ENCODE assay signal across 23 mouse cellular contexts in the genomic region with DNA sequence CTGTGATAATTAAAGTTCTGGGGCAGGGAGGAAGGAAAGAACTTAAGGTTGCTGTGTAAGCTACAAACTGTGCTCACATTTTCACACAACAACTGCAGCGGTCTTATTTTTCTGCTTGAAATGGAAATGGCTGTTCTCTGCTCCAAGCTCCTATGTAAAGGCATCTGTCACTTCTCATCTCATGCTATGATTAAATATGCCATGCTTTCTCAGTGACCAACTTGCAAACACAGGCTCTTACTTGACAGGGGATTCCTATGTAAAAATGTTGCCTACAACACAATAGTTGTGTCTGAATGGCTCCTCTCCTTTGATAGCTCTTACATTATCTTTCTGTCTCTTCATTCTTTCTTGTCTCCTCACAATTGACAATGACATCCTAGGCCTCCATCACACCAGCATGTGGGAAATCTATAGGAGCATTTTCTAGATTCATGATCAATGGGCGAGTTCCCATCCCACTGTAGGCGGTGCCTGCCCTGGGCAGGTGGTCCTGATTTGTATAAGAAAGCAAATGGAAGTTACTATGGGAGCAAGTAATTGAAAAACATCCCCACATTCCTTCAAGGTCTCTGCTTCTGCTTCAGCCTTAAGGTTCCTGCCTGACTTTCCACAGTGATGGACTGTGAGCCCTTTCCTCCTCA. TPM values are rescaled to one million over a fixed set of nuclear protein-coding genes. Genes with fewer than 3 reads are reported as not detected.
DNase-seq lines count a peak whose midpoint lies in the region; ATAC-seq and TF ChIP-seq lines count a peak whose summit lies in the region.
"Had no signal": no experiment of that assay in that cellular context is flagged by ENCODE, and none has a peak within 500 bp of the region (broad histone marks: within the 10 kb centered on the region; RNA-seq: fewer than 3 reads in every experiment).

No protein-coding gene starts in this region.

- no peaks in the 10 kb centered on the region for H3K9me3 ChIP-seq in hindbrain, embryonic 12.5 days (replicated peaks)
- no peaks in the 10 kb centered on the region for H3K9me3 ChIP-seq in hindbrain, embryonic 13.5 days
- H3K9me3 ChIP-seq in midbrain, embryonic 14.5 days (ENCODE audit: control insufficient read depth, low read length) = no peaks in the 10 kb centered on the region
- H3K9me3 ChIP-seq: embryonic facial prominence, embryonic 12.5 days; forebrain, embryonic 15.5 days; G1E; heart, embryonic 15.5 days had no signal

- no peak overlapping the region for H3K4me2 ChIP-seq in hindbrain, embryonic 12.5 days (replicated peaks)
- H3K4me2 ChIP-seq in hindbrain, embryonic 13.5 days = no peak overlapping the region
- H3K4me2 ChIP-seq in midbrain, embryonic 14.5 days (ENCODE audit: low read length) = no peak overlapping the region
- H3K4me2 ChIP-seq: embryonic facial prominence, embryonic 12.5 days; forebrain, embryonic 15.5 days; heart, embryonic 11.5 days; heart, embryonic 15.5 days had no signal

- H3K9ac ChIP-seq in hindbrain, embryonic 12.5 days = no peak overlapping the region
- H3K9ac ChIP-seq in hindbrain, embryonic 13.5 days = no peak overlapping the region
- no peak overlapping the region for H3K9ac ChIP-seq in midbrain, embryonic 14.5 days (replicated peaks; ENCODE audit: low read length)
- H3K9ac ChIP-seq: embryonic facial prominence, embryonic 12.5 days; forebrain, embryonic 15.5 days; heart, embryonic 15.5 days had no signal

- no peak overlapping the region for H3K27ac ChIP-seq in hindbrain, embryonic 12.5 days
- no peak overlapping the region for H3K27ac ChIP-seq in hindbrain, embryonic 13.5 days
- no peak overlapping the region for H3K27ac ChIP-seq in midbrain, embryonic 14.5 days (replicated peaks; ENCODE audit: low read depth, low read length)
- H3K27ac ChIP-seq: embryonic facial prominence, embryonic 12.5 days; forebrain, embryonic 15.5 days; heart, adult 2 months; heart, embryonic 15.5 days; hindbrain, postnatal 0 days had no signal

- no peaks in the 10 kb centered on the region for H3K27me3 ChIP-seq in hindbrain, embryonic 12.5 days
- no peaks in the 10 kb centered on the region for H3K27me3 ChIP-seq in hindbrain, embryonic 13.5 days
- no peaks in the 10 kb centered on the region for H3K27me3 ChIP-seq in midbrain, embryonic 14.5 days (ENCODE audit: control insufficient read depth, insufficient read depth, low read length)
- H3K27me3 ChIP-seq: embryonic facial prominence, embryonic 12.5 days; forebrain, embryonic 15.5 days; heart, embryonic 15.5 days had no signal

- peak; percentile 46 for DNase-seq in ES-CJ7 (ENCODE audit: low read depth, low spot score)
- peak; percentile 50 for DNase-seq in brain, embryonic 14.5 days (ENCODE audit: low read depth)
- peak; percentile 32 for DNase-seq in midbrain, embryonic 14.5 days
- no peak for DNase-seq in gastrocnemius, postnatal 10 days
- DNase-seq in kidney, adult 11 months = no peak
- no peak for DNase-seq in liver
- DNase-seq: adrenal gland, adult 2 months; adrenal gland, postnatal 25 days; cerebellum, adult 2 months; cerebellum, postnatal 25 days; heart, adult 2 months; heart, postnatal 14 days had no signal

- no peak for TF ChIP-seq CTCF in brain, embryonic 14.5 days (IDR thresholded peaks at IDR 0.05; ENCODE audit: borderline replicate concordance, extremely low read depth, insufficient read depth, insufficient read length)

- no peak for TF ChIP-seq POLR2A in brain, embryonic 14.5 days (IDR thresholded peaks at IDR 0.05; ENCODE audit: borderline replicate concordance, extremely low read depth, insufficient read depth, insufficient read length, poor library complexity, severe bottlenecking)

- ATAC-seq in hindbrain, embryonic 12.5 days (ENCODE audit: low FRiP score) = peak; percentile 48; the same call in 1 of the 2 replicates
- ATAC-seq in hindbrain, embryonic 13.5 days (ENCODE audit: low FRiP score) = no peak
- ATAC-seq in midbrain, embryonic 14.5 days (ENCODE audit: low FRiP score, low TSS enrichment) = peak; percentile 73
- ATAC-seq: forebrain, embryonic 15.5 days; hindbrain, postnatal 0 days had no signal

- no peak overlapping the region for H3K4me3 ChIP-seq in hindbrain, embryonic 12.5 days
- H3K4me3 ChIP-seq in hindbrain, embryonic 13.5 days = no peak overlapping the region
- H3K4me3 ChIP-seq in midbrain, embryonic 14.5 days (replicated peaks; ENCODE audit: low read depth, low read length) = no peak overlapping the region
- H3K4me3 ChIP-seq: embryonic facial prominence, embryonic 12.5 days; forebrain, embryonic 15.5 days; heart, adult 2 months; heart, embryonic 15.5 days had no signal

- H3K36me3 ChIP-seq in hindbrain, embryonic 12.5 days = no peaks in the 10 kb centered on the region
- H3K36me3 ChIP-seq in hindbrain, embryonic 13.5 days = no peaks in the 10 kb centered on the region
- H3K36me3 ChIP-seq in midbrain, embryonic 14.5 days (ENCODE audit: control insufficient read depth, insufficient read depth, low read length) = no peaks in the 10 kb centered on the region
- H3K36me3 ChIP-seq: embryonic facial prominence, embryonic 12.5 days; forebrain, embryonic 15.5 days; G1E; heart, embryonic 15.5 days had no signal

- 0 out of 2 replicates have a peak, but pooled peaks cover 2% of the 10 kb centered on the region for H3K4me1 ChIP-seq in hindbrain, embryonic 12.5 days
- H3K4me1 ChIP-seq in hindbrain, embryonic 13.5 days (replicated peaks) = no peaks in the 10 kb centered on the region
- peaks cover 9% of the 10 kb centered on the region for H3K4me1 ChIP-seq in midbrain, embryonic 14.5 days (ENCODE audit: control insufficient read depth, insufficient read depth, low read length)
- H3K4me1 ChIP-seq: embryonic facial prominence, embryonic 12.5 days; forebrain, embryonic 15.5 days; heart, embryonic 15.5 days had no signal

- 23% methylated on average over 3 of the region's 3 CpGs for WGBS in hindbrain, embryonic 12.5 days
- 22% methylated on average over 3 of the region's 3 CpGs for WGBS in hindbrain, embryonic 13.5 days
- WGBS in midbrain, embryonic 14.5 days = 8% methylated on average over 3 of the region's 3 CpGs

RNA-seq across cellular contexts. Expression of a gene that starts 34.2 kb away (rescaled TPM):
- 5.6 and 7.4 TPM in 2 replicates for polyA plus RNA-seq in hindbrain, embryonic 12.5 days (2016; fragmentation: Nextera tagmentation; extraction: Ambion mirVana)
- 28.4 and 29.6 TPM in 2 replicates for polyA plus RNA-seq in hindbrain, embryonic 13.5 days (2015; fragmentation: Nextera tagmentation; extraction: Ambion mirVana)
- 4.7 and 12.1 TPM in 2 replicates for polyA plus RNA-seq in brain, embryonic 14.5 days (2012; rRNA removed)
- 34.9 and 39.1 TPM in 2 replicates for polyA plus RNA-seq in midbrain, embryonic 14.5 days (2014; fragmentation: Nextera tagmentation; extraction: Ambion mirVana)
- under 1 TPM; 0.25 to 0.26 TPM for total RNA-seq in gastrocnemius, postnatal 10 days (2021)
- total RNA-seq: adrenal gland, adult 2 months; gastrocnemius, adult 8-10 months; heart, adult 2 months; heart, postnatal 14 days; hematopoietic stem cell, adult 5-6 weeks had no signal
- polyA plus RNA-seq: C2C12; G1E; heart, adult 2 months had no signal

Comparison
In these comparisons a context has a peak if more than half of its experiments do, and no peak if none do; other contexts are left out.
1. DNase-seq: peak in ES-CJ7 (single experiment), brain, embryonic 14.5 days (single experiment) and midbrain, embryonic 14.5 days (single experiment); none in gastrocnemius, postnatal 10 days (single experiment), kidney, adult 11 months (single experiment) and liver (single experiment).